Mouse (Mus musculus) ES-E14 (cell line): ENCODE results near the gene Thada.

ENCODE experiments used
- CHD2 ChIP-seq: IDR thresholded peaks from 2 replicates; pipeline ENCODE4 v1.6.1; 2014; ENCODE audit warnings: mild to moderate bottlenecking, low read depth, low read length, inconsistent platforms
- MAFK ChIP-seq: IDR thresholded peaks from 2 replicates; pipeline ENCODE4 v1.6.1; 2014; ENCODE audit warnings: mild to moderate bottlenecking, low read depth, low read length, inconsistent platforms; ENCODE audit not compliant: insufficient read depth

- TF ChIP-seq MAFK = no peak
- no peak for TF ChIP-seq CHD2
Measured at GRCm38 (mm10) chr17:84158461-84158795, 307.6 kb downstream of the Thada start.
